Mouse (Mus musculus) megakaryocyte-erythroid progenitor cell, adult 5-6 weeks (primary cell): ENCODE measurements around the gene Pls1. TPM values are rescaled to one million over a fixed set of nuclear protein-coding genes. Genes with fewer than 3 reads are reported as not detected.

Source experiments
- ATAC-seq: replicated peaks from 2 replicates; pipeline ENCODE4 v1.8.0; 2016; ENCODE audit warnings: mild to moderate bottlenecking, inconsistent platforms; ENCODE audit not compliant: severe bottlenecking, poor library complexity, low FRiP score, low TSS enrichment
- total RNA-seq, 2 experiments: library from RNA; stranded (forward) in 1 of 2; stranded (reverse) in 1 of 2; fragments of 200-1000, 215-1000 nt in 1 of 2; fragments of >200 nt in 1 of 2; fragmentation: Nextera tagmentation in 1 of 2; gene quantifications; 2 replicates each; pipeline ENCODE4 v1.2.3; 2014 to 2017

Pls1 gene
- total RNA-seq, 2 experiments from 2014 or later, result 2.2 TPM; not detected in 1

DNA sequence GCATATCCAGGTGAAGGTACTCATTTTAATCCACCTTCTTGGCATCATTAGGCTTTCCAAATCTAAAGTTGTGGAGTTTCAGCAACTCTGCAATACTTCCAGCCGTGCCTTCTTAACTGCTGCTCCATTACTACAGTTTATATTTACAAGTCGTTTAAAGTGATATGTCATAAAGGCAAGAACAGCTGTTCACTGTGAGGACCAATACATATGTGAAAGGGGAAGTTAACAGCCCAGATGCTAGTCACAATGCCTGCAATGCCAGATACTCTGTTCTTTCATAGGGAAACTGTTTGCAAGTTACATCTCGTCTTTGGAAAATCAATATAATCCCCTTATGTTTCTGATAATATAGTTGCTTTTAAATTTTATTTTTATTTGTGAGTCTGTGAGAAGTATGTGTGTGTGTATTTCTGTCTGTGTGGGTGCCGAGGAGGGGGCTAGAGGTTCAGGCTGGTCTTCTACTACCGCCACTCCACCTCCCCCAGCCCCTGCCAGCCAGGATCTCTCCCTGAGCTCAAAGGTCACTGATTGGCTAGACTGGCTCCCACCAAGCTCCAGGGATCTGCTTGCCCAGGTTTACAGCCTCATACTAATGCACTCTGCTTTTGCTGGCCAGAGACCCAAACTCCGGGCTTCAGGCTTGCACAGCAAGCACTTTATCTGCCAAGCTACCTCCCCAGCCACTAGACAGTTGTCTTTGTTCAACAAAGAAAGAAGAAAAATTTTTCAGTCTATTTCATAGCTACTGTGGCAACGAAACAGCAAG, 100.1 kb downstream of the Pls1 start:
- ATAC-seq, result no peak

DNA sequence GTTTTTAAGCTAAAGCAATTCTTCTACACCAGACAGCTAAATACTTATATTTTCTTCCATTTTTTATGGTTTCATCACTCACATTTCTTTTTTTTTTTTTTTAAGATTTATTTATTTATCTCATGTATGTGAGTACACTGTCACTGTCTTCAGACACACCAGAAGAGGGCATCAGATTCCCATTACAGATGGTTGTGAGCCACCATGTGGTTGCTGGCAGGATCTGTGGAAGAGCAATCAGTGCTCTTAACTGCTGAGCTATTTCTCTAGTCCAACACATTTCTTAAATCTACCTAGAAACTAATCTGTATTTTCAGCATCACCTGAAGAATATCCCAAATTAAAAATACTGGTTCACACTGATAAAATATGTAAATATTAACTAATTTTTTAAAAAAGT, 108.9 kb downstream of the Pls1 start:
- no peak for ATAC-seq

DNA sequence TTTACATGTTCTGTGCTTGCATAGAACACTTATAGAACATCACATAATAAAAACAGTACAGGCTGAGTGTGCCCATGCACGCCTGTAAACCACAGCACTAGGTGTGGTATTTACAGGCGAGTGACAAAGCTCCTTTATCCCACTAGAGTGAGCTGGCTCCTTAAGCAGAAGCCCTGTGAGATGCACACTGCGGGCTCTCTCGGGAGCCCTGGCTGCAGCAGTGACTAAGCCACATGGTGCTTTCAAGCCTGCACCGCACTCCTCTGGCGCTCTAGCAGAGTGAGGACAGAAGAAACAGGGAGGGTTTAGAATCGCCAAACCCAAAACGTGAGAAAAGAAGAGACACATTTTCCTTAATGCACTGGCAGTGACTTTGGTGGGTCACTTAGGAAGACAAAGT, 132.5 kb downstream of the Pls1 start:
- no peak for ATAC-seq

DNA sequence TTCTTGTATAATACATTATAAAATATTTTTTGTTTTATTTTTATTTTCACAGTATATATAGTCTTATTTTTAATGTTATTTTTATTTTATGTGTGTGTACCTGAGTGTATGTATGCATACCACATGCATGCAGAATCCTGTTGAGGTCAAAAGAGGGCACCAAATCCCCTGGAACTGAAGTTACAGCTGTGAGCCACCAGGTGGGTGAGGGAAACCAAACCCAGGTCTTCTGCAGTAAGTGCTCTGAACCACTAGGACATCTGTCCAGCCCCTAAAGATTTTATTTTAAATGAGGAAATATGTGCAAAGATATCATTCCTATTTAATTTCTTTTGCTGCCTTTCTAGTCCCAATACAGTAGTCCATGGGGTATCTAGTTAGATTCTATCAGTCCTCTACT, 136.2 kb downstream of the Pls1 start:
- ATAC-seq, result peak; percentile 82

DNA sequence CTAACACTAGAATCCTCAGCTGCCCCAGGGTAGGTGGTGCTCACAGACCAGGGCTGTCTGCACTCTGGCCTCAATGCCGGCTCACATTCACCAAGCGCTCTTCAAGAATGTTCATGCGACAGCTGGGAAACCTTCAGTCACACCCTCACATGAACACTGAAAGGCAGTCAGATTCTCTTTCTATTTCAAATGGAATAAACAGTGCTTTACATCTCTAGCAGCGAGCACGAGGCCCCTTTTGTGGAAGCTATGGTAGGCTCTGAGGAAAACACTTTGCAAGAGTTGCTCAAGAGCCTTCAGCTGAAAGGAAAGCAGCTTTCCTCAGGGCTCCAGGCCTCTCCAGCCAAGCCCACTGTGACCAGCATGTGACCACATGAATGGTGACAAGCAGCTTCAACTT, 139.7 kb downstream of the Pls1 start:
- ATAC-seq, result no peak

DNA sequence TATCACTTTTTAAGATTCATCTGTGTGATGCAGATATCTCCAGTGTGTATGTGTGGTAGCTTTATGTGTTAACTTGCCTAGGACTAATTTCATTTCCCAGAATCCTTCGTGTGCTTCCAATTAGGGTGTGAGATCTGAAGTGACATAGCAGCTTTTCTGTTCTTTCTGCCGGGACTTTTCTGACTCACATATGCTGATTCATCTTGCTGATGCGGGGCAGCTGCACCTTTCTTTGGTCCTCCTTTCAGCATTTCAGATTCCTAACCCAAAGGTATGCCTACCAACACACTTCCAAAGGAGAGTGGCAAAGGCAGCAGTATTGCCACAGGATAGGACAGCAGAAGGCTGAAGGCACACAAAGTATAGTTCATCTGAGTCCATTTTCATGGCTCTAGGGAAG, 141.0 kb downstream of the Pls1 start:
- no peak for ATAC-seq

Other genes with a start within 250 kb of the Pls1 start
- gene Pcolce2, start 207.7 kb downstream of the Pls1 start, total RNA-seq (2014; fragmentation: Nextera tagmentation), result not detected in 2 replicates
- gene Pcolce2, start 207.7 kb downstream of the Pls1 start, total RNA-seq (2017), result not detected in 2 replicates
- 0.20 TPM in 1 of 2 replicates, not detected in the other for gene Trpc1, start 94.9 kb downstream of the Pls1 start, total RNA-seq (2014; fragmentation: Nextera tagmentation)
- 0.09 TPM in 1 of 2 replicates, not detected in the other for gene Trpc1, start 94.9 kb downstream of the Pls1 start, total RNA-seq (2017)
- gene Atr, start 12.3 kb upstream of the Pls1 start, total RNA-seq (2014; fragmentation: Nextera tagmentation), result 34.8 and 53.1 TPM in 2 replicates
- 61.9 and 85.5 TPM in 2 replicates for gene Atr, start 12.3 kb upstream of the Pls1 start, total RNA-seq (2017)
- 39.2 and 46.4 TPM in 2 replicates for gene Xrn1, start 109.4 kb upstream of the Pls1 start, total RNA-seq (2014; fragmentation: Nextera tagmentation)
- 22.8 and 33.1 TPM in 2 replicates for gene Xrn1, start 109.4 kb upstream of the Pls1 start, total RNA-seq (2017)